Mouse (Mus musculus) layer of hippocampus, postnatal 25 days (tissue): Measurements from ENCODE around the gene Pxmp2. TPM values are rescaled to one million over a fixed set of nuclear protein-coding genes. Genes with fewer than 3 reads are reported as not detected.

Experiments
- DNase-seq, 2 experiments: peaks; one replicate each; pipeline ENCODE4 v3.0.0; 2022; ENCODE audit warnings: mixed read lengths in 2 of 2, low spot score in 1 of 2; ENCODE audit errors: extremely low spot score in 1 of 2
- total RNA-seq, 2 experiments: library from RNA; stranded (reverse); gene quantifications; 2 replicates each; pipeline ENCODE4 v1.2.3; 2021

The Pxmp2 gene
- total RNA-seq, 2 experiments from 2014 or later: 10.0 to 12.6 TPM

- no peak for DNase-seq
Observed at GRCm38 (mm10) chr5:110231638-110232037, 54.3 kb downstream of the Pxmp2 start.

GRCm38 (mm10) chr5:110230780-110231461, 55.1 kb downstream of the Pxmp2 start, which contains the start of gene Ankle2:
TSS of gene Ankle2 (plus strand) at chr5:110231004.
- peak; percentile 91 to 93 for DNase-seq

- peak in 1 of 2 experiments; percentile 5 for DNase-seq
Observed at GRCm38 (mm10) chr5:110230401-110230779, 55.6 kb downstream of the Pxmp2 start.

GRCm38 (mm10) chr5:110227336-110227883, 58.6 kb downstream of the Pxmp2 start:
- DNase-seq: no peak

GRCm38 (mm10) chr5:110225056-110225455, 60.9 kb downstream of the Pxmp2 start:
- DNase-seq: no peak

Other genes with a start within 250 kb of the Pxmp2 start
- 10 to 100 TPM in 1 of 2 experiments, 1 to 10 TPM in 1; 7.8 to 13.0 TPM for gene Gm17655, start 213.7 kb downstream of the Pxmp2 start, total RNA-seq
- under 1 TPM; 0.56 to 0.76 TPM for gene Gm35315, start 191.8 kb downstream of the Pxmp2 start, total RNA-seq
- 1 to 10 TPM; 4.4 to 4.7 TPM for gene Plcxd1, start 186.2 kb downstream of the Pxmp2 start, total RNA-seq
- 10 to 100 TPM; 69.3 to 91.5 TPM for gene Gtpbp6, start 178.0 kb downstream of the Pxmp2 start, total RNA-seq
- gene Zfp605, start 176.1 kb downstream of the Pxmp2 start, total RNA-seq: 10 to 100 TPM; 15.4 to 17.0 TPM
- gene Chfr, start 150.3 kb downstream of the Pxmp2 start, total RNA-seq: 10 to 100 TPM; 46.5 to 61.0 TPM
- gene Golga3, start 109.5 kb downstream of the Pxmp2 start, total RNA-seq: 10 to 100 TPM; 44.6 to 50.7 TPM
- 10 to 100 TPM; 36.1 to 41.3 TPM for gene Ankle2, start 55.2 kb downstream of the Pxmp2 start, total RNA-seq
- gene Pgam5, start 16.3 kb downstream of the Pxmp2 start, total RNA-seq: 10 to 100 TPM; 62.5 to 63.2 TPM
- 1 to 10 TPM; 1.3 to 1.8 TPM for gene Pole, start 120 bp upstream of the Pxmp2 start, total RNA-seq
- under 1 TPM in 1 of 2 experiments, not detected in 1; 0.75 TPM for gene P2rx2, start 57.0 kb upstream of the Pxmp2 start, total RNA-seq
- not detected for gene Lrcol1, start 58.5 kb upstream of the Pxmp2 start, total RNA-seq
- gene Fbrsl1, start 162.3 kb upstream of the Pxmp2 start, total RNA-seq: 10 to 100 TPM; 83.5 to 89.3 TPM